Mouse (Mus musculus): ENCODE data around the gene Plin5.

DNA sequence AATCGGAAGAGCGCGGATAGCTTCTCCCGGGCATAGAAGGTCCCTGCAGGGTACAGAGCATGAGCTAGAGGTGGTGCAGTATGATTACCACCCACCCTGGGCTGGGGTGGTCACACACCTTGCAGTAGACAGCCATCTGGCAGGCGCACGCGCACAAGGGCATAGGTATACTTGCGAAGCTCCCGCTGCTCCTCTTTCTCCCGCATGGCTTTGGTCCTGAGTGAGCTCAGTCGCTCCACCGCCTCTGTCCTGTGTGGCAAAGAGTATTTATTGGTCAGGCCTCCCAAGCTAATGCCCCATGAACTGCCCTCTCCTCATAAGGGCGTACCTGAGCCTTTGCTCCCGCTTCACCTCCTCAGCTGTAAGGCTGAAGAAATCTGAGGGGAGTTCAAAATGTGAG is 48.3 kb downstream of the Plin5 start:
- TF ChIP-seq POLR2A (IDR thresholded peaks at IDR 0.05; ENCODE audit: low read depth, low read length) (no peak), UBTF (IDR thresholded peaks at IDR 0.05; ENCODE audit: low read depth, low read length) (no peak), CTCF (conservative IDR thresholded peaks at IDR 0.05 in 1 of 2, IDR thresholded peaks at IDR 0.05 in 1 of 2; ENCODE audit: low read depth in 2 of 2, low read length in 2 of 2) (no peak), MEF2A (IDR thresholded peaks at IDR 0.05; ENCODE audit: borderline replicate concordance, low read depth, low read length) (no peak), HCFC1 (IDR thresholded peaks at IDR 0.05; ENCODE audit: low read depth, low read length) (no peak), ETS1 (conservative IDR thresholded peaks at IDR 0.05; ENCODE audit: low read depth, low read length) (no peak), PAX5 (IDR thresholded peaks at IDR 0.05; ENCODE audit: low read length) (no peak), MAX (IDR thresholded peaks at IDR 0.05; ENCODE audit: low read length) (no peak), KAT2A (IDR thresholded peaks at IDR 0.05; ENCODE audit: insufficient replicate concordance, low read length) (no peak), ELF1 (IDR thresholded peaks at IDR 0.05; ENCODE audit: low read depth, low read length) (no peak), RAD21 (IDR thresholded peaks at IDR 0.05; ENCODE audit: low read depth, low read length) (no peak), TCF12 (IDR thresholded peaks at IDR 0.05; ENCODE audit: low read depth, low read length) (no peak), ZNF384 (IDR thresholded peaks at IDR 0.05; ENCODE audit: low read depth, low read length) (no peak), USF1 (IDR thresholded peaks at IDR 0.05; ENCODE audit: low read depth, low read length) (no peak)

Data from CH12.LX (cell line).